Mouse (Mus musculus): Measurements from ENCODE around the gene Ptprn2.

DNA sequence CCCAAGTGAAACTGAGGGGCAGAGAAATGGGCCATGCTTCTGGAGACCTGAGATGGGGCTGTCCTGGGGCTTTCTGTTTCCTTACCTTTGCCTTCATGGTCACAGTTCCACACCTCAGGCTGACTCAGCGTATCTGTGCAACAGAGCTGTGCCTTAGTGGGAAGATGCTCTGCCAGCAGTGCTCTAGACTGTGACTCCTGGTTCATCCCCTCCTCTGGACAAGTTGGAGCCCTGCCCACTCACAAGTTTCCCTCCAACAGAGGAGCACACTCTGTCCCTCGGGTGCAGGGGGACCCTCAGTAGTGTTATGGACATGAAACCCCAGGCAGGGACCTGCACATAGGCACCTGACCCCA lies 687.0 kb downstream of the Ptprn2 start:
- TF ChIP-seq GATA1 (IDR thresholded peaks at IDR 0.05; ENCODE audit: borderline replicate concordance, low read length) (no peak), CTCF (IDR thresholded peaks at IDR 0.05; ENCODE audit: low read depth, low read length) (no peak)
